Mouse (Mus musculus): Measurements from ENCODE around the gene Xntrpc. TPM values are rescaled to one million over a fixed set of nuclear protein-coding genes. Genes with fewer than 3 reads are reported as not detected.

The Xntrpc gene
- polyA plus RNA-seq, 1 experiment from 2014 or later: 0.25 TPM

- 80% methylated on average over 7 of the region's 7 CpGs for WGBS
- no peaks in the 10 kb centered on the region for H3K9me3 ChIP-seq (ENCODE audit: control insufficient read depth, low read length)
These were observed 43.7 kb downstream of the Xntrpc start, which contains the start of gene Art5 for GRCm38 (mm10) chr7:102109171-102109570. Gene Art5, minus strand, starts transcription at chr7:102109489.

GRCm38 (mm10) chr7:102109746-102110145 lies 44.2 kb downstream of the Xntrpc start:
- WGBS: 92% methylated on average over 4 of the region's 4 CpGs
- no peaks in the 10 kb centered on the region for H3K36me3 ChIP-seq (ENCODE audit: control insufficient read depth, insufficient read depth, low read length)

More at GRCm38 (mm10) chr7:102109171-102109570, 43.7 kb downstream of the Xntrpc start, which contains the start of gene Art5:
- no peak for DNase-seq (ENCODE audit: low spot score)
- ATAC-seq (ENCODE audit: low FRiP score, low TSS enrichment): no peak
- Histone ChIP-seq H3K9ac (ENCODE audit: low read length) (no peak within 1 kb of the TSS), H3K36me3 (ENCODE audit: control insufficient read depth, insufficient read depth, low read length) (no peaks in the 10 kb centered on the region), H3K27ac (replicated peaks) (no peak within 1 kb of the TSS), H3K27me3 (ENCODE audit: control insufficient read depth, insufficient read depth, low read length) (no peaks in the 10 kb centered on the region), H3K4me1 (replicated peaks; ENCODE audit: control insufficient read depth, insufficient read depth) (no peaks in the 10 kb centered on the region), H3K4me3 (ENCODE audit: low read depth, low read length) (no peak within 1 kb of the TSS), H3K4me2 (replicated peaks; ENCODE audit: low read depth) (no peak within 1 kb of the TSS)
- TF ChIP-seq CTCF (IDR thresholded peaks at IDR 0.05; ENCODE audit: low read depth) (no peak), EP300 (optimal IDR thresholded peaks at IDR 0.05) (no peak)

GRCm38 (mm10) chr7:102113151-102113729 lies 47.7 kb downstream of the Xntrpc start:
- Histone ChIP-seq H3K9me3 (ENCODE audit: control insufficient read depth, low read length) (no peaks in the 10 kb centered on the region), H3K4me1 (replicated peaks; ENCODE audit: control insufficient read depth, insufficient read depth) (no peaks in the 10 kb centered on the region), H3K27ac (replicated peaks) (no peak overlapping the region), H3K4me3 (ENCODE audit: low read depth, low read length) (no peak overlapping the region), H3K9ac (ENCODE audit: low read length) (no peak overlapping the region), H3K36me3 (ENCODE audit: control insufficient read depth, insufficient read depth, low read length) (no peaks in the 10 kb centered on the region), H3K27me3 (ENCODE audit: control insufficient read depth, insufficient read depth, low read length) (no peaks in the 10 kb centered on the region), H3K4me2 (replicated peaks; ENCODE audit: low read depth) (no peak overlapping the region)
- no peak for ATAC-seq (ENCODE audit: low FRiP score, low TSS enrichment)
- WGBS: 74% methylated on average over 45 of the region's 45 CpGs
- TF ChIP-seq EP300 (optimal IDR thresholded peaks at IDR 0.05): no peak
- TF ChIP-seq CTCF (IDR thresholded peaks at IDR 0.05; ENCODE audit: low read depth): no peak
- DNase-seq (ENCODE audit: low spot score): no peak

More at GRCm38 (mm10) chr7:102109746-102110145, 44.2 kb downstream of the Xntrpc start:
- ATAC-seq (ENCODE audit: low FRiP score, low TSS enrichment) (no peak), DNase-seq (ENCODE audit: low spot score) (no peak)
- H3K27ac ChIP-seq (replicated peaks): no peak overlapping the region
- H3K27me3 ChIP-seq (ENCODE audit: control insufficient read depth, insufficient read depth, low read length): no peaks in the 10 kb centered on the region
- H3K4me3 ChIP-seq (ENCODE audit: low read depth, low read length): no peak overlapping the region
- no peak overlapping the region for H3K4me2 ChIP-seq (replicated peaks; ENCODE audit: low read depth)
- no peaks in the 10 kb centered on the region for H3K9me3 ChIP-seq (ENCODE audit: control insufficient read depth, low read length)
- TF ChIP-seq EP300 (optimal IDR thresholded peaks at IDR 0.05) (no peak), CTCF (IDR thresholded peaks at IDR 0.05; ENCODE audit: low read depth) (no peak)
- H3K9ac ChIP-seq (ENCODE audit: low read length): no peak overlapping the region
- H3K4me1 ChIP-seq (replicated peaks; ENCODE audit: control insufficient read depth, insufficient read depth): no peaks in the 10 kb centered on the region

GRCm38 (mm10) chr7:102116579-102117331 lies 51.2 kb downstream of the Xntrpc start, which contains the start of gene Chrna10:
Gene Chrna10, minus strand, starts transcription at chr7:102116828.
- no peak for TF ChIP-seq CTCF (IDR thresholded peaks at IDR 0.05; ENCODE audit: low read depth)
- TF ChIP-seq EP300 (optimal IDR thresholded peaks at IDR 0.05): no peak
- Histone ChIP-seq H3K4me1 (replicated peaks; ENCODE audit: control insufficient read depth, insufficient read depth) (no peaks in the 10 kb centered on the region), H3K4me3 (ENCODE audit: low read depth, low read length) (no peak within 1 kb of the TSS), H3K36me3 (ENCODE audit: control insufficient read depth, insufficient read depth, low read length) (peaks cover 7% of the 10 kb centered on the region), H3K27me3 (ENCODE audit: control insufficient read depth, insufficient read depth, low read length) (no peaks in the 10 kb centered on the region), H3K27ac (replicated peaks) (no peak within 1 kb of the TSS), H3K9me3 (ENCODE audit: control insufficient read depth, low read length) (no peaks in the 10 kb centered on the region), H3K9ac (ENCODE audit: low read length) (no peak within 1 kb of the TSS), H3K4me2 (replicated peaks; ENCODE audit: low read depth) (no peak within 1 kb of the TSS)
- ATAC-seq (ENCODE audit: low FRiP score, low TSS enrichment) (no peak), DNase-seq (ENCODE audit: low spot score) (no peak)
- WGBS: 38% methylated on average over 7 of the region's 7 CpGs

GRCm38 (mm10) chr7:102117382-102117781 lies 51.9 kb downstream of the Xntrpc start:
- ATAC-seq (ENCODE audit: low FRiP score, low TSS enrichment) (no peak), DNase-seq (ENCODE audit: low spot score) (no peak)
- WGBS: 73% methylated on average over 6 of the region's 6 CpGs
- Histone ChIP-seq H3K9ac (ENCODE audit: low read length) (no peak overlapping the region), H3K36me3 (ENCODE audit: control insufficient read depth, insufficient read depth, low read length) (peaks cover 11% of the 10 kb centered on the region), H3K4me2 (replicated peaks; ENCODE audit: low read depth) (no peak overlapping the region), H3K9me3 (ENCODE audit: control insufficient read depth, low read length) (no peaks in the 10 kb centered on the region), H3K27me3 (ENCODE audit: control insufficient read depth, insufficient read depth, low read length) (no peaks in the 10 kb centered on the region), H3K4me1 (replicated peaks; ENCODE audit: control insufficient read depth, insufficient read depth) (no peaks in the 10 kb centered on the region), H3K27ac (replicated peaks) (no peak overlapping the region), H3K4me3 (ENCODE audit: low read depth, low read length) (no peak overlapping the region)
- TF ChIP-seq EP300 (optimal IDR thresholded peaks at IDR 0.05) (no peak), CTCF (IDR thresholded peaks at IDR 0.05; ENCODE audit: low read depth) (no peak)

- no peaks in the 10 kb centered on the region for H3K27me3 ChIP-seq (ENCODE audit: control insufficient read depth, insufficient read depth, low read length)
These were observed 54.8 kb downstream of the Xntrpc start for GRCm38 (mm10) chr7:102120326-102120725.

More at GRCm38 (mm10) chr7:102120326-102120725, 54.8 kb downstream of the Xntrpc start:
- H3K9ac ChIP-seq (ENCODE audit: low read length): no peak overlapping the region
- H3K9me3 ChIP-seq (ENCODE audit: control insufficient read depth, low read length): no peaks in the 10 kb centered on the region
- no peak overlapping the region for H3K27ac ChIP-seq (replicated peaks)
- no peak for DNase-seq (ENCODE audit: low spot score)
- TF ChIP-seq CTCF (IDR thresholded peaks at IDR 0.05; ENCODE audit: low read depth): no peak
- TF ChIP-seq EP300 (optimal IDR thresholded peaks at IDR 0.05): no peak
- no peak for ATAC-seq (ENCODE audit: low FRiP score, low TSS enrichment)
- 95% methylated on average over 10 of the region's 10 CpGs for WGBS
- H3K4me2 ChIP-seq (replicated peaks; ENCODE audit: low read depth): no peak overlapping the region
- peaks cover 31% of the 10 kb centered on the region for H3K36me3 ChIP-seq (ENCODE audit: control insufficient read depth, insufficient read depth, low read length)
- H3K4me1 ChIP-seq (replicated peaks; ENCODE audit: control insufficient read depth, insufficient read depth): no peaks in the 10 kb centered on the region
- no peak overlapping the region for H3K4me3 ChIP-seq (ENCODE audit: low read depth, low read length)
